ENCODE assay signal across 8 mouse cellular contexts in genomic region chr11:119267241-119267674, GRCm38 (mm10). TPM values are rescaled to one million over a fixed set of nuclear protein-coding genes. Genes with fewer than 3 reads are reported as not detected.
DNase-seq lines count a peak whose midpoint lies in the region; ATAC-seq lines count a peak whose summit lies in the region.

No protein-coding gene starts in this region.

- WGBS in embryonic facial prominence, embryonic 12.5 days = 49% methylated on average over 6 of the region's 6 CpGs
- WGBS in hindbrain, embryonic 10.5 days = 38% methylated on average over 6 of the region's 6 CpGs

- H3K4me2 ChIP-seq in embryonic facial prominence, embryonic 12.5 days (replicated peaks) = peak overlapping the region; percentile 94

- no peaks in the 10 kb centered on the region for H3K27me3 ChIP-seq in embryonic facial prominence, embryonic 12.5 days
- H3K27me3 ChIP-seq in hindbrain, embryonic 10.5 days (ENCODE audit: insufficient read depth, poor library complexity, severe bottlenecking) = no peaks in the 10 kb centered on the region
- peaks cover 10% of the 10 kb centered on the region for H3K27me3 ChIP-seq in megakaryocyte, embryonic 14.5 days (replicated peaks)

- no peak overlapping the region for H3K27ac ChIP-seq in embryonic facial prominence, embryonic 12.5 days
- peak overlapping the region; percentile 84; the same call in 1 of the 2 replicates for H3K27ac ChIP-seq in hindbrain, embryonic 10.5 days

- DNase-seq in right cerebral cortex, postnatal 10 days (ENCODE audit: low spot score in 2 of 2) = peak; percentile 78 to 80
- no peak for DNase-seq in right cerebral cortex, postnatal 36 days (ENCODE audit: low spot score in 2 of 2)
- no peak for DNase-seq in hindbrain, embryonic 10.5 days (ENCODE audit: low spot score)
- peak; percentile 57 to 67 for DNase-seq in layer of hippocampus, postnatal 10 days (ENCODE audit: low spot score in 2 of 2)
- no peak for DNase-seq in spleen, postnatal 14 days (ENCODE audit: low spot score in 2 of 2)

- H3K36me3 ChIP-seq in embryonic facial prominence, embryonic 12.5 days = no peaks in the 10 kb centered on the region
- peaks cover 28% of the 10 kb centered on the region for H3K36me3 ChIP-seq in hindbrain, embryonic 10.5 days
- H3K36me3 ChIP-seq in megakaryocyte, embryonic 14.5 days (replicated peaks; ENCODE audit: low read length) = peaks cover 29% of the 10 kb centered on the region

- 0 out of 2 replicates have a peak overlapping the region, but pooled peaks have one; percentile 70 for H3K4me3 ChIP-seq in embryonic facial prominence, embryonic 12.5 days
- H3K4me3 ChIP-seq in hindbrain, embryonic 10.5 days = peak overlapping the region; percentile 61
- peak overlapping the region; percentile 98 for H3K4me3 ChIP-seq in megakaryocyte, embryonic 14.5 days (replicated peaks)

- H3K9ac ChIP-seq in embryonic facial prominence, embryonic 12.5 days = no peak overlapping the region

- H3K9me3 ChIP-seq in embryonic facial prominence, embryonic 12.5 days = no peaks in the 10 kb centered on the region
- H3K9me3 ChIP-seq in hindbrain, embryonic 10.5 days = no peaks in the 10 kb centered on the region
- no peaks in the 10 kb centered on the region for H3K9me3 ChIP-seq in megakaryocyte, embryonic 14.5 days

- ATAC-seq in embryonic facial prominence, embryonic 12.5 days (ENCODE audit: insufficient number of reproducible peaks, insufficient read depth, low FRiP score, low TSS enrichment) = peak; percentile 8; the same call in 1 of the 2 replicates
- no peak for ATAC-seq in megakaryocyte progenitor cell, adult 5-6 weeks (replicated peaks; ENCODE audit: poor library complexity)

- H3K4me1 ChIP-seq in embryonic facial prominence, embryonic 12.5 days = peaks cover 19% of the 10 kb centered on the region
- H3K4me1 ChIP-seq in hindbrain, embryonic 10.5 days (replicated peaks) = peaks cover 33% of the 10 kb centered on the region
- H3K4me1 ChIP-seq in megakaryocyte, embryonic 14.5 days = peaks cover 33% of the 10 kb centered on the region

RNA-seq across cellular contexts. Expression of gene Gaa, which starts 0.4 kb away (rescaled TPM):
- 54.1 and 57.6 TPM in 2 replicates for polyA plus RNA-seq in embryonic facial prominence, embryonic 12.5 days (2016; fragmentation: Nextera tagmentation; extraction: Ambion mirVana)
- polyA plus RNA-seq in hindbrain, embryonic 10.5 days (2016; fragmentation: Nextera tagmentation; extraction: Ambion mirVana) = 28.3 and 35.5 TPM in 2 replicates
- 100 to 1,000 TPM; 131 to 136 TPM for total RNA-seq in layer of hippocampus, postnatal 10 days (2021)
- polyA plus RNA-seq in megakaryocyte, embryonic 14.5 days (2012; ENCODE audit: insufficient read depth, low replicate concordance) = 44.2 and 58.6 TPM in 2 replicates
- 29.4 and 29.5 TPM in 2 replicates for total RNA-seq in megakaryocyte progenitor cell, adult 5-6 weeks (2015)
- total RNA-seq in megakaryocyte progenitor cell, adult 5-6 weeks (2017) = 25.2 and 26.9 TPM in 2 replicates

RNA-seq across cellular contexts. Expression of gene Eif4a3, which starts 32.6 kb away (rescaled TPM):
- 343 and 361 TPM in 2 replicates for polyA plus RNA-seq in embryonic facial prominence, embryonic 12.5 days (2016; fragmentation: Nextera tagmentation; extraction: Ambion mirVana)
- polyA plus RNA-seq in hindbrain, embryonic 10.5 days (2016; fragmentation: Nextera tagmentation; extraction: Ambion mirVana) = 458 and 477 TPM in 2 replicates
- 10 to 100 TPM; 88.9 to 93.0 TPM for total RNA-seq in layer of hippocampus, postnatal 10 days (2021)
- polyA plus RNA-seq in megakaryocyte, embryonic 14.5 days (2012; ENCODE audit: insufficient read depth, low replicate concordance) = 41.8 and 111 TPM in 2 replicates
- total RNA-seq in megakaryocyte progenitor cell, adult 5-6 weeks (2015) = 320 and 348 TPM in 2 replicates
- 218 and 242 TPM in 2 replicates for total RNA-seq in megakaryocyte progenitor cell, adult 5-6 weeks (2017)

RNA-seq across cellular contexts. Expression of gene Ccdc40, which starts 38.9 kb away (rescaled TPM):
- polyA plus RNA-seq in embryonic facial prominence, embryonic 12.5 days (2016; fragmentation: Nextera tagmentation; extraction: Ambion mirVana) = 10.5 and 11.6 TPM in 2 replicates
- polyA plus RNA-seq in hindbrain, embryonic 10.5 days (2016; fragmentation: Nextera tagmentation; extraction: Ambion mirVana) = 20.0 and 21.3 TPM in 2 replicates
- total RNA-seq in layer of hippocampus, postnatal 10 days (2021) = 1 to 10 TPM; 4.8 to 5.2 TPM
- polyA plus RNA-seq in megakaryocyte, embryonic 14.5 days (2012; ENCODE audit: insufficient read depth, low replicate concordance) = 1.7 and 4.3 TPM in 2 replicates
- total RNA-seq in megakaryocyte progenitor cell, adult 5-6 weeks (2015) = 4.4 and 4.9 TPM in 2 replicates
- 11.2 and 14.3 TPM in 2 replicates for total RNA-seq in megakaryocyte progenitor cell, adult 5-6 weeks (2017)

RNA-seq across cellular contexts. Expression of gene Tbc1d16, which starts 39.0 kb away (rescaled TPM):
- polyA plus RNA-seq in embryonic facial prominence, embryonic 12.5 days (2016; fragmentation: Nextera tagmentation; extraction: Ambion mirVana) = 20.3 and 20.9 TPM in 2 replicates
- polyA plus RNA-seq in hindbrain, embryonic 10.5 days (2016; fragmentation: Nextera tagmentation; extraction: Ambion mirVana) = 29.5 and 37.9 TPM in 2 replicates
- total RNA-seq in layer of hippocampus, postnatal 10 days (2021) = 100 to 1,000 TPM; 111 to 115 TPM
- polyA plus RNA-seq in megakaryocyte, embryonic 14.5 days (2012; ENCODE audit: insufficient read depth, low replicate concordance) = 0.85 TPM in 1 of 2 replicates, not detected in the other
- 1.9 and 2.1 TPM in 2 replicates for total RNA-seq in megakaryocyte progenitor cell, adult 5-6 weeks (2015)
- 2.1 and 3.0 TPM in 2 replicates for total RNA-seq in megakaryocyte progenitor cell, adult 5-6 weeks (2017)

RNA-seq across cellular contexts. Expression of gene Card14, which starts 40.3 kb away (rescaled TPM):
- polyA plus RNA-seq in embryonic facial prominence, embryonic 12.5 days (2016; fragmentation: Nextera tagmentation; extraction: Ambion mirVana) = 0.28 and 0.52 TPM in 2 replicates
- polyA plus RNA-seq in hindbrain, embryonic 10.5 days (2016; fragmentation: Nextera tagmentation; extraction: Ambion mirVana) = 0.04 TPM in 1 of 2 replicates, not detected in the other
- total RNA-seq in layer of hippocampus, postnatal 10 days (2021) = under 1 TPM; 0.25 to 0.38 TPM
- polyA plus RNA-seq in megakaryocyte, embryonic 14.5 days (2012; ENCODE audit: insufficient read depth, low replicate concordance) = not detected in 2 replicates
- not detected in 2 replicates for total RNA-seq in megakaryocyte progenitor cell, adult 5-6 weeks (2015)
- not detected in 2 replicates for total RNA-seq in megakaryocyte progenitor cell, adult 5-6 weeks (2017)

Comparison
In these comparisons a context has a peak if more than half of its experiments do, and no peak if none do; other contexts are left out.
1. DNase-seq: peak in right cerebral cortex, postnatal 10 days (2 of 2) and layer of hippocampus, postnatal 10 days (2 of 2); none in right cerebral cortex, postnatal 36 days (0 of 2), hindbrain, embryonic 10.5 days (single experiment) and spleen, postnatal 14 days (0 of 2).
2. Peak in every context shown above with its lines, with median percentiles within 50 percentile points of each other: H3K4me3 ChIP-seq.